Mouse (Mus musculus): ENCODE data around the gene Msl3.

- no peak for TF ChIP-seq CTCF (IDR thresholded peaks at IDR 0.05; ENCODE audit: low read depth)
- TF ChIP-seq EP300 (IDR thresholded peaks at IDR 0.05; ENCODE audit: low read depth) = no peak
Measured at GRCm38 (mm10) chrX:168660236-168660635, 13.5 kb downstream of the Msl3 start.

Measured in heart, postnatal 0 days (tissue).